Mouse (Mus musculus) MEL (cell line): ENCODE measurements around the gene Xpnpep3. TPM values are rescaled to one million over a fixed set of nuclear protein-coding genes. Genes with fewer than 3 reads are reported as not detected.

ENCODE experiments used
- DNase-seq: peaks from one replicate; pipeline ENCODE4 v3.0.0; 2011; ENCODE audit warnings: low read depth, low spot score
- H3K27ac ChIP-seq: 2 replicates; pipeline ENCODE4 v1.5.1; 2012; ENCODE audit warnings: low read depth, mild to moderate bottlenecking, control low read depth, low read length, moderate library complexity; ENCODE audit not compliant: control insufficient read depth
- H3K27me3 ChIP-seq, 2 experiments: fragments of 150-350 bp in 1 of 2; sonication (generic) in 1 of 2; 2 replicates each; pipeline ENCODE4 v1.6.1; 2012; ENCODE audit warnings: low read length in 2 of 2, mild to moderate bottlenecking in 2 of 2, improper control_type of control experiment in 1 of 2, moderate library complexity in 1 of 2; ENCODE audit not compliant: insufficient read depth in 2 of 2, control insufficient read depth in 1 of 2
- H3K36me3 ChIP-seq, 2 experiments: 2 replicates each; pipeline ENCODE4 v1.6.1; 2012 to 2014; ENCODE audit warnings: low read length in 2 of 2, improper control_type of control experiment in 1 of 2, inconsistent platforms in 1 of 2, mild to moderate bottlenecking in 1 of 2; ENCODE audit not compliant: insufficient read depth in 2 of 2, control insufficient read depth in 1 of 2
- H3K4me1 ChIP-seq, 2 experiments: fragments of 150-350 bp in 1 of 2; sonication (generic) in 1 of 2; 2 replicates each; pipeline ENCODE4 v1.6.1; 2012; ENCODE audit warnings: low read length in 2 of 2, improper control_type of control experiment in 1 of 2, mild to moderate bottlenecking in 1 of 2; ENCODE audit not compliant: insufficient read depth in 2 of 2, control insufficient read depth in 1 of 2
- H3K4me3 ChIP-seq, 2 experiments: fragments of 150-350 bp in 1 of 2; sonication (generic) in 1 of 2; 2 replicates each; pipeline ENCODE4 v1.5.1; 2012; ENCODE audit warnings: low read depth in 2 of 2, low read length in 2 of 2, mild to moderate bottlenecking in 2 of 2, moderate library complexity in 2 of 2, control low read depth in 1 of 2, improper control_type of control experiment in 1 of 2; ENCODE audit not compliant: control insufficient read depth in 1 of 2, insufficient read depth in 1 of 2
- H3K79me2 ChIP-seq: 2 replicates; pipeline ENCODE4 v1.6.1; 2012; ENCODE audit warnings: mild to moderate bottlenecking, low read length, moderate library complexity; ENCODE audit not compliant: control insufficient read depth, poor library complexity, insufficient read depth
- H3K9ac ChIP-seq: 2 replicates; pipeline ENCODE4 v1.6.1; 2012; ENCODE audit warnings: low read depth, mild to moderate bottlenecking, control low read depth, low read length, moderate library complexity; ENCODE audit not compliant: control insufficient read depth, poor library complexity, severe bottlenecking
- H3K9me3 ChIP-seq: fragments of 150-350 bp; sonication (generic); replicated peaks from 2 replicates; pipeline ENCODE4 v1.6.1; 2012; ENCODE audit warnings: mild to moderate bottlenecking, low read length, improper control_type of control experiment, moderate library complexity; ENCODE audit not compliant: insufficient read depth
- BHLHE40 ChIP-seq: IDR thresholded peaks from 2 replicates; pipeline ENCODE4 v1.6.1; 2012; ENCODE audit warnings: low read depth, mild to moderate bottlenecking, inconsistent platforms, low read length, improper control_type of control experiment, borderline replicate concordance
- CHD1 ChIP-seq: IDR thresholded peaks from 2 replicates; pipeline ENCODE4 v1.6.1; 2012; ENCODE audit warnings: low read depth, mild to moderate bottlenecking, inconsistent platforms, low read length, improper control_type of control experiment
- CHD2 ChIP-seq: IDR thresholded peaks from 2 replicates; pipeline ENCODE4 v1.6.1; 2011; ENCODE audit warnings: low read length, improper control_type of control experiment
- CTCF ChIP-seq, 3 experiments: IDR thresholded peaks in 2 of 3; conservative IDR thresholded peaks in 1 of 3; 2 replicates each; pipeline ENCODE4 v1.5.1; 2011 to 2012; ENCODE audit warnings: low read length in 3 of 3, low read depth in 2 of 3, mild to moderate bottlenecking in 2 of 3, improper control_type of control experiment in 1 of 3, inconsistent platforms in 1 of 3, mixed read lengths in 1 of 3, moderate library complexity in 1 of 3; ENCODE audit not compliant: control insufficient read depth in 1 of 3, insufficient read depth in 1 of 3, poor library complexity in 1 of 3, severe bottlenecking in 1 of 3
- E2F4 ChIP-seq: IDR thresholded peaks from 2 replicates; pipeline ENCODE4 v1.6.1; 2011; ENCODE audit warnings: low read depth, low read length, improper control_type of control experiment, borderline replicate concordance
- ETS1 ChIP-seq: IDR thresholded peaks from 2 replicates; pipeline ENCODE4 v1.6.1; 2012; ENCODE audit warnings: low read depth, mild to moderate bottlenecking, inconsistent platforms, low read length, improper control_type of control experiment, moderate library complexity
- GABPA ChIP-seq: IDR thresholded peaks from 2 replicates; pipeline ENCODE4 v1.6.1; 2012; ENCODE audit warnings: low read depth, mild to moderate bottlenecking, inconsistent platforms, low read length, improper control_type of control experiment, moderate library complexity
- MAFK ChIP-seq: IDR thresholded peaks from 2 replicates; pipeline ENCODE4 v1.6.1; 2011; ENCODE audit warnings: low read depth, mild to moderate bottlenecking, low read length, improper control_type of control experiment, borderline replicate concordance
- MAX ChIP-seq: IDR thresholded peaks from 2 replicates; pipeline ENCODE4 v1.6.1; 2011; ENCODE audit warnings: low read length, improper control_type of control experiment
- MEF2A ChIP-seq: IDR thresholded peaks from 2 replicates; pipeline ENCODE4 v1.6.1; 2014; ENCODE audit warnings: low read depth, mild to moderate bottlenecking, inconsistent platforms, low read length, improper control_type of control experiment; ENCODE audit not compliant: poor library complexity, insufficient replicate concordance, severe bottlenecking; ENCODE audit errors: extremely low read depth
- MYB ChIP-seq: IDR thresholded peaks from 2 replicates; pipeline ENCODE4 v1.6.1; 2011; ENCODE audit warnings: mild to moderate bottlenecking, low read depth, low read length, improper control_type of control experiment
- NELFE ChIP-seq: IDR thresholded peaks from 2 replicates; pipeline ENCODE4 v1.6.1; 2011; ENCODE audit warnings: low read depth, low read length, improper control_type of control experiment
- NRF1 ChIP-seq: IDR thresholded peaks from 2 replicates; pipeline ENCODE4 v1.6.1; 2014; ENCODE audit warnings: low read depth, mild to moderate bottlenecking, inconsistent platforms, low read length, improper control_type of control experiment, moderate library complexity; ENCODE audit not compliant: poor library complexity, insufficient read depth, severe bottlenecking
- POLR2A ChIP-seq, 2 experiments: IDR thresholded peaks; 2 replicates each; pipeline ENCODE4 v1.6.1; 2011 to 2012; ENCODE audit warnings: low read length in 2 of 2, mild to moderate bottlenecking in 2 of 2, control low read depth in 1 of 2, improper control_type of control experiment in 1 of 2, low read depth in 1 of 2, moderate library complexity in 1 of 2; ENCODE audit not compliant: control insufficient read depth in 1 of 2, insufficient read depth in 1 of 2, poor library complexity in 1 of 2
- POLR2AphosphoS2 ChIP-seq: IDR thresholded peaks from 2 replicates; pipeline ENCODE4 v1.6.1; 2011; ENCODE audit warnings: low read length, improper control_type of control experiment
- RAD21 ChIP-seq: IDR thresholded peaks from 2 replicates; pipeline ENCODE4 v1.6.1; 2011; ENCODE audit warnings: mild to moderate bottlenecking, low read depth, low read length, improper control_type of control experiment
- SMC3 ChIP-seq: IDR thresholded peaks from 2 replicates; pipeline ENCODE4 v1.6.1; 2011; ENCODE audit warnings: low read depth, low read length, improper control_type of control experiment
- TAL1 ChIP-seq: IDR thresholded peaks from 2 replicates; pipeline ENCODE4 v1.6.1; 2012; ENCODE audit warnings: mild to moderate bottlenecking, inconsistent platforms, low read length, moderate library complexity, mixed read lengths
- TBP ChIP-seq: IDR thresholded peaks from 2 replicates; pipeline ENCODE4 v1.8.0; 2011; ENCODE audit warnings: low read depth, low read length, improper control_type of control experiment
- TCF12 ChIP-seq: IDR thresholded peaks from 2 replicates; pipeline ENCODE4 v1.6.1; 2014; ENCODE audit warnings: low read depth, mild to moderate bottlenecking, inconsistent platforms, low read length, improper control_type of control experiment, moderate library complexity
- UBTF ChIP-seq: IDR thresholded peaks from 2 replicates; pipeline ENCODE4 v1.6.1; 2012; ENCODE audit warnings: low read depth, mild to moderate bottlenecking, inconsistent platforms, low read length, improper control_type of control experiment, moderate library complexity, borderline replicate concordance; ENCODE audit not compliant: insufficient read depth
- USF2 ChIP-seq, 2 experiments: IDR thresholded peaks; 2 replicates each; pipeline ENCODE4 v1.6.1; 2011 to 2012; ENCODE audit warnings: improper control_type of control experiment in 2 of 2, low read length in 2 of 2, borderline replicate concordance in 1 of 2, inconsistent platforms in 1 of 2, low read depth in 1 of 2, mild to moderate bottlenecking in 1 of 2; ENCODE audit not compliant: insufficient read depth in 1 of 2
- ZKSCAN1 ChIP-seq: IDR thresholded peaks from 2 replicates; pipeline ENCODE4 v1.6.1; 2012; ENCODE audit warnings: low read depth, mild to moderate bottlenecking, inconsistent platforms, low read length, improper control_type of control experiment, moderate library complexity
- ZMIZ1 ChIP-seq: IDR thresholded peaks from 2 replicates; pipeline ENCODE4 v1.6.1; 2012; ENCODE audit warnings: low read depth, mild to moderate bottlenecking, inconsistent platforms, low read length, improper control_type of control experiment, moderate library complexity
- ZNF384 ChIP-seq: IDR thresholded peaks from 2 replicates; pipeline ENCODE4 v1.6.1; 2012; ENCODE audit warnings: low read depth, mild to moderate bottlenecking, inconsistent platforms, low read length, improper control_type of control experiment
- polyA plus RNA-seq, 2 experiments: library from polyadenylated mRNA; stranded (reverse) in 1 of 2; unstranded in 1 of 2; fragments of >175 nt in 1 of 2; fragments of >200 nt in 1 of 2; gene quantifications; 2 replicates each; pipeline versions ENCODE4 v1.2.1 to v1.2.4; 2012; ENCODE audit warnings: low replicate concordance in 2 of 2, low read depth in 1 of 2; ENCODE audit not compliant: insufficient read length in 2 of 2, insufficient read depth in 1 of 2, missing spikeins in 1 of 2
- total RNA-seq: library from RNA; depleted of rRNA; stranded (reverse); fragments of 300-350 nt; gene quantifications from 2 replicates; pipeline ENCODE4 v1.2.3, GENCODE M21; 2012

The Xpnpep3 gene
- total and polyA plus RNA-seq, 3 experiments = 10.2 to 88.4 (median 13.1) TPM

DNA sequence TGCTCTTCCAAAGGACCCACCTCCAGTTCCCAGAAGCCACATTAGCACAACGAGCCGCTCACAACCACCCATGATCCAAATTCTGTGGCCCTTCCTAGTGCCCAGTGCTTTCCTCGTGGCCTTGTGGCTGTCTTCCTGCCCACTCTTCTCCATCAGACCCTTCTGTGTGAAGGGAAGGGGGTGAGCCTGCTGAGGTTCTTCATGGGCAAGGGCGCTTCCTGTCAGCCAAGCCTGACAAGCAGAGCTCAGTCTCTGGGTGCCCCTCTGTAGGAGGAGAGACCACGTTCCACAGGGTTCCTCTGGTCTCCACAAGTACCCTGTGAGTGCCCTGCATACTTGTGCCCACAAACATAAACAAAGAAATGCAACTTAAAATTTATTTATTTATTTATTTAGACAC, 72.3 kb downstream of the Xpnpep3 start:
- Histone ChIP-seq H3K4me3 (no peak overlapping the region), H3K9me3 (no peaks in the 10 kb centered on the region), H3K36me3 (peaks cover 23 to 30% of the 10 kb centered on the region in 2 experiments), H3K79me2 (peaks cover 15% of the 10 kb centered on the region), H3K4me1 (peaks cover 3 to 6% of the 10 kb centered on the region in 2 experiments; a peak in 3 of 4 replicates), H3K27ac (no peak overlapping the region), H3K27me3 (no peaks in the 10 kb centered on the region), H3K9ac (no peak overlapping the region)
- TF ChIP-seq TBP = no peak
- TF ChIP-seq POLR2AphosphoS2 = no peak; the same call in 1 of the 2 replicates
- no peak for TF ChIP-seq NRF1
- TF ChIP-seq ETS1 = no peak
- TF ChIP-seq BHLHE40 = no peak
- TF ChIP-seq E2F4 = no peak
- TF ChIP-seq CHD2 = no peak
- TF ChIP-seq UBTF = no peak
- TF ChIP-seq TCF12 = no peak
- no peak for TF ChIP-seq MYB
- no peak for TF ChIP-seq RAD21
- TF ChIP-seq CHD1 = no peak
- no peak for TF ChIP-seq MAX
- no peak for TF ChIP-seq MEF2A
- TF ChIP-seq NELFE = no peak
- no peak for TF ChIP-seq ZKSCAN1
- TF ChIP-seq MAFK = no peak
- TF ChIP-seq USF2 (IDR thresholded peaks at IDR 0.05; ENCODE audit: borderline replicate concordance in 1 of 2, insufficient read depth in 1 of 2, low read depth in 1 of 2, low read length in 2 of 2) = no peak
- no peak for TF ChIP-seq TAL1
- no peak for DNase-seq

DNA sequence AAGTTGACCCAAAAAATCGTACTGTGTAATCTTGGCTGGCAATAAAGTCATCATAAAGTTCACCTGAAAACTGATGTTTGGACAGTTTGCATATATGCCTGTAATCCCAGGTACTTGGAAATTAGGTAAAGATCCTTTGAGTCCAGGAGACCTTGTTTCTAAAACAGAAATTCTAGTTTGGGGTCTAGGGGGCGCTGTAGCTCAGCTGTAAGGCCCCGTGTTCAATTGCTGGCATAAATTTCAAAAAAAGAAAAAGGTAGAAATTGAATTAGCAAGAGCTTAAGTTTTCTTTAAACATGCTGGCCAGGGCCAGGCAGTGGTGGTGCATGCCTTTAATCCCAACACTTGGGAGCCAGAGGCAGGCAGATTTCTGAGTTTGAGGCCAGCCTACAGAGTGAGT, 75.7 kb downstream of the Xpnpep3 start:
- H3K9ac ChIP-seq = no peak overlapping the region
- no peak overlapping the region for H3K4me3 ChIP-seq
- no peaks in the 10 kb centered on the region for H3K9me3 ChIP-seq
- H3K79me2 ChIP-seq = no peaks in the 10 kb centered on the region
- H3K27me3 ChIP-seq = no peaks in the 10 kb centered on the region
- TF ChIP-seq GABPA (no peak), ZNF384 (peak; percentile 37; the same call in 1 of the 2 replicates), ZKSCAN1 (no peak), MAFK (no peak), RAD21 (peak; percentile 59), NELFE (no peak), ZMIZ1 (no peak), POLR2A (IDR thresholded peaks at IDR 0.05; ENCODE audit: control insufficient read depth in 1 of 2, insufficient read depth in 1 of 2, low read depth in 1 of 2, low read length in 2 of 2, poor library complexity in 1 of 2) (no peak; a peak in 1 of 4 replicates), CTCF (IDR thresholded peaks at IDR 0.05 in 2 of 3, conservative IDR thresholded peaks at IDR 0.05 in 1 of 3; ENCODE audit: control insufficient read depth in 1 of 3, insufficient read depth in 1 of 3, low read depth in 2 of 3, low read length in 3 of 3, poor library complexity in 1 of 3, severe bottlenecking in 1 of 3) (peak; percentile 58 to 68 (median 66)), SMC3 (peak; percentile 49)
- DNase-seq = peak; percentile 59
- H3K4me1 ChIP-seq = peaks cover 0 to 5% of the 10 kb centered on the region in 2 experiments; a peak in 1 of 4 replicates
- H3K36me3 ChIP-seq = peaks cover 13 to 21% of the 10 kb centered on the region in 2 experiments
- no peak overlapping the region for H3K27ac ChIP-seq
